Mouse (Mus musculus): ENCODE data around the gene Vps37b.

Vps37b gene

GRCm38 (mm10) chr5:123982838-123983237 is 49.2 kb downstream of the Vps37b start:
- Histone ChIP-seq H3K36me3 (ENCODE audit: insufficient read depth, low read length) (peaks cover 3% of the 10 kb centered on the region; the same call in 1 of the 2 replicates), H3K9me3 (ENCODE audit: low read length) (no peaks in the 10 kb centered on the region), H3K27me3 (ENCODE audit: insufficient read depth, low read length) (no peaks in the 10 kb centered on the region), H3K4me3 (replicated peaks; ENCODE audit: low read length) (no peak overlapping the region), H3K4me1 (replicated peaks; ENCODE audit: low read depth, low read length) (peaks cover 43% of the 10 kb centered on the region)
- TF ChIP-seq POU5F1 (IDR thresholded peaks at IDR 0.05; ENCODE audit: borderline replicate concordance, low read length) (no peak), NANOG (IDR thresholded peaks at IDR 0.05; ENCODE audit: borderline replicate concordance, low read length) (no peak), CTCF (conservative IDR thresholded peaks at IDR 0.05; ENCODE audit: low read length) (no peak)

GRCm38 (mm10) chr5:123981250-123981554 is 50.9 kb downstream of the Vps37b start:
- TF ChIP-seq NANOG (IDR thresholded peaks at IDR 0.05; ENCODE audit: borderline replicate concordance, low read length) (no peak), CTCF (conservative IDR thresholded peaks at IDR 0.05; ENCODE audit: low read length) (no peak), POU5F1 (IDR thresholded peaks at IDR 0.05; ENCODE audit: borderline replicate concordance, low read length) (no peak)
- Histone ChIP-seq H3K27me3 (ENCODE audit: insufficient read depth, low read length) (peaks cover 5% of the 10 kb centered on the region; the same call in 1 of the 2 replicates), H3K4me3 (replicated peaks; ENCODE audit: low read length) (no peak overlapping the region), H3K9me3 (ENCODE audit: low read length) (no peaks in the 10 kb centered on the region), H3K4me1 (replicated peaks; ENCODE audit: low read depth, low read length) (peaks cover 50% of the 10 kb centered on the region), H3K36me3 (ENCODE audit: insufficient read depth, low read length) (peaks cover 3% of the 10 kb centered on the region; the same call in 1 of the 2 replicates)

- Histone ChIP-seq H3K27me3 (ENCODE audit: insufficient read depth, low read length) (peaks cover 10% of the 10 kb centered on the region), H3K9me3 (ENCODE audit: low read length) (no peaks in the 10 kb centered on the region), H3K4me1 (replicated peaks; ENCODE audit: low read depth, low read length) (peaks cover 56% of the 10 kb centered on the region), H3K36me3 (ENCODE audit: insufficient read depth, low read length) (peaks cover 3% of the 10 kb centered on the region; the same call in 1 of the 2 replicates), H3K4me3 (replicated peaks; ENCODE audit: low read length) (no peak overlapping the region)
- TF ChIP-seq CTCF (conservative IDR thresholded peaks at IDR 0.05; ENCODE audit: low read length): no peak
- no peak for TF ChIP-seq POU5F1 (IDR thresholded peaks at IDR 0.05; ENCODE audit: borderline replicate concordance, low read length)
Measured at GRCm38 (mm10) chr5:123980521-123981249, 51.4 kb downstream of the Vps37b start.

GRCm38 (mm10) chr5:123979980-123980369 is 52.1 kb downstream of the Vps37b start:
- H3K36me3 ChIP-seq (ENCODE audit: insufficient read depth, low read length): peaks cover 3% of the 10 kb centered on the region; the same call in 1 of the 2 replicates
- no peak overlapping the region for H3K4me3 ChIP-seq (replicated peaks; ENCODE audit: low read length)
- peaks cover 16% of the 10 kb centered on the region for H3K27me3 ChIP-seq (ENCODE audit: insufficient read depth, low read length)
- peaks cover 63% of the 10 kb centered on the region for H3K4me1 ChIP-seq (replicated peaks; ENCODE audit: low read depth, low read length)
- no peak for TF ChIP-seq POU5F1 (IDR thresholded peaks at IDR 0.05; ENCODE audit: borderline replicate concordance, low read length)
- TF ChIP-seq CTCF (conservative IDR thresholded peaks at IDR 0.05; ENCODE audit: low read length): no peak
- TF ChIP-seq NANOG (IDR thresholded peaks at IDR 0.05; ENCODE audit: borderline replicate concordance, low read length): no peak
- no peaks in the 10 kb centered on the region for H3K9me3 ChIP-seq (ENCODE audit: low read length)

- TF ChIP-seq CTCF (conservative IDR thresholded peaks at IDR 0.05; ENCODE audit: low read length) (no peak), NANOG (IDR thresholded peaks at IDR 0.05; ENCODE audit: borderline replicate concordance, low read length) (no peak), POU5F1 (IDR thresholded peaks at IDR 0.05; ENCODE audit: borderline replicate concordance, low read length) (no peak)
- Histone ChIP-seq H3K4me3 (replicated peaks; ENCODE audit: low read length) (no peak overlapping the region), H3K36me3 (ENCODE audit: insufficient read depth, low read length) (peaks cover 3% of the 10 kb centered on the region; the same call in 1 of the 2 replicates), H3K4me1 (replicated peaks; ENCODE audit: low read depth, low read length) (peaks cover 63% of the 10 kb centered on the region), H3K27me3 (ENCODE audit: insufficient read depth, low read length) (peaks cover 21% of the 10 kb centered on the region), H3K9me3 (ENCODE audit: low read length) (no peaks in the 10 kb centered on the region)
Measured at GRCm38 (mm10) chr5:123979221-123979979, 52.7 kb downstream of the Vps37b start.

- peaks cover 58% of the 10 kb centered on the region for H3K4me1 ChIP-seq (replicated peaks; ENCODE audit: low read depth, low read length)
- no peaks in the 10 kb centered on the region for H3K9me3 ChIP-seq (ENCODE audit: low read length)
- peaks cover 26% of the 10 kb centered on the region for H3K27me3 ChIP-seq (ENCODE audit: insufficient read depth, low read length)
- peaks cover 3% of the 10 kb centered on the region; the same call in 1 of the 2 replicates for H3K36me3 ChIP-seq (ENCODE audit: insufficient read depth, low read length)
- TF ChIP-seq POU5F1 (IDR thresholded peaks at IDR 0.05; ENCODE audit: borderline replicate concordance, low read length) (no peak), CTCF (conservative IDR thresholded peaks at IDR 0.05; ENCODE audit: low read length) (no peak)
- H3K4me3 ChIP-seq (replicated peaks; ENCODE audit: low read length): no peak overlapping the region
Measured at GRCm38 (mm10) chr5:123978131-123978530, 53.9 kb downstream of the Vps37b start.

GRCm38 (mm10) chr5:123977231-123977630 is 54.8 kb downstream of the Vps37b start:
- Histone ChIP-seq H3K27me3 (ENCODE audit: insufficient read depth, low read length) (peaks cover 31% of the 10 kb centered on the region), H3K9me3 (ENCODE audit: low read length) (no peaks in the 10 kb centered on the region), H3K4me1 (replicated peaks; ENCODE audit: low read depth, low read length) (peaks cover 66% of the 10 kb centered on the region), H3K36me3 (ENCODE audit: insufficient read depth, low read length) (peaks cover 3% of the 10 kb centered on the region; the same call in 1 of the 2 replicates), H3K4me3 (replicated peaks; ENCODE audit: low read length) (no peak overlapping the region)
- no peak for TF ChIP-seq NANOG (IDR thresholded peaks at IDR 0.05; ENCODE audit: borderline replicate concordance, low read length)
- no peak for TF ChIP-seq POU5F1 (IDR thresholded peaks at IDR 0.05; ENCODE audit: borderline replicate concordance, low read length)
- no peak for TF ChIP-seq CTCF (conservative IDR thresholded peaks at IDR 0.05; ENCODE audit: low read length)

- Histone ChIP-seq H3K4me1 (replicated peaks; ENCODE audit: low read depth, low read length) (peaks cover 72% of the 10 kb centered on the region), H3K9me3 (ENCODE audit: low read length) (no peaks in the 10 kb centered on the region), H3K36me3 (ENCODE audit: insufficient read depth, low read length) (peaks cover under 1% of the 10 kb centered on the region; the same call in 1 of the 2 replicates), H3K4me3 (replicated peaks; ENCODE audit: low read length) (no peak overlapping the region), H3K27me3 (ENCODE audit: insufficient read depth, low read length) (peaks cover 31% of the 10 kb centered on the region)
- TF ChIP-seq NANOG (IDR thresholded peaks at IDR 0.05; ENCODE audit: borderline replicate concordance, low read length) (no peak), CTCF (conservative IDR thresholded peaks at IDR 0.05; ENCODE audit: low read length) (no peak), POU5F1 (IDR thresholded peaks at IDR 0.05; ENCODE audit: borderline replicate concordance, low read length) (no peak)
Measured at GRCm38 (mm10) chr5:123975668-123976180, 56.3 kb downstream of the Vps37b start.
